8 mouse cellular contexts compared by ENCODE assay signal in genomic region chr1:136415756-136416126, GRCm38 (mm10). TPM values are rescaled to one million over a fixed set of nuclear protein-coding genes. Genes with fewer than 3 reads are reported as not detected.
DNase-seq lines count a peak whose midpoint lies in the region; ATAC-seq and TF ChIP-seq lines count a peak whose summit lies in the region.

No protein-coding gene starts in this region.

- TF ChIP-seq POLR2A in myocyte (IDR thresholded peaks at IDR 0.05; ENCODE audit: insufficient read length, low read depth) = no peak

- 0 out of 2 replicates have a peak, but pooled peaks cover 3% of the 10 kb centered on the region for H3K36me3 ChIP-seq in kidney, embryonic 16.5 days (ENCODE audit: insufficient read depth, low read length)
- H3K36me3 ChIP-seq in embryonic facial prominence, embryonic 11.5 days (replicated peaks; ENCODE audit: control insufficient read depth, insufficient read depth, low read depth, low read length) = no peaks in the 10 kb centered on the region
- 0 out of 2 replicates have a peak, but pooled peaks cover 15% of the 10 kb centered on the region for H3K36me3 ChIP-seq in intestine, embryonic 14.5 days (ENCODE audit: control insufficient read depth, insufficient read depth, low read length)
- H3K36me3 ChIP-seq in myocyte (ENCODE audit: control insufficient read depth, insufficient read depth) = peaks cover 5% of the 10 kb centered on the region

- no peak for DNase-seq in kidney, postnatal 10 days
- no peak for DNase-seq in embryonic facial prominence, embryonic 11.5 days (ENCODE audit: low spot score)
- no peak for DNase-seq in intestine, embryonic 14.5 days (ENCODE audit: low spot score)
- DNase-seq in natural killer cell, adult 2 months (ENCODE audit: low spot score in 2 of 2) = no peak
- no peak for DNase-seq in spleen, postnatal 4 days (ENCODE audit: low spot score in 2 of 2)
- no peak for DNase-seq in right cerebral cortex, adult 2 months (ENCODE audit: low spot score in 2 of 2)

- 46% methylated on average over 2 of the region's 2 CpGs for WGBS in kidney, embryonic 16.5 days
- 49% methylated on average over 2 of the region's 2 CpGs for WGBS in embryonic facial prominence, embryonic 11.5 days
- WGBS in intestine, embryonic 14.5 days = 39% methylated on average over 2 of the region's 2 CpGs

- H3K4me1 ChIP-seq in kidney, embryonic 16.5 days (ENCODE audit: insufficient read depth, low read length) = no peaks in the 10 kb centered on the region
- no peaks in the 10 kb centered on the region for H3K4me1 ChIP-seq in embryonic facial prominence, embryonic 11.5 days (ENCODE audit: control insufficient read depth, insufficient read depth, low read length)
- peaks cover 3% of the 10 kb centered on the region; the same call in 1 of the 2 replicates for H3K4me1 ChIP-seq in intestine, embryonic 14.5 days (replicated peaks; ENCODE audit: control insufficient read depth, insufficient read depth, low read length)

- peak overlapping the region; percentile 75 for H3K4me3 ChIP-seq in kidney, embryonic 16.5 days (ENCODE audit: low read length)
- peak overlapping the region; percentile 73 for H3K4me3 ChIP-seq in embryonic facial prominence, embryonic 11.5 days (ENCODE audit: low read depth, low read length)
- H3K4me3 ChIP-seq in intestine, embryonic 14.5 days (ENCODE audit: low read depth, low read length) = peak overlapping the region; percentile 70
- H3K4me3 ChIP-seq in myocyte = peak overlapping the region; percentile 25

- H3K79me2 ChIP-seq in myocyte (ENCODE audit: control insufficient read depth, insufficient read depth) = no peaks in the 10 kb centered on the region

- peak overlapping the region; percentile 57 for H3K4me2 ChIP-seq in kidney, embryonic 16.5 days (replicated peaks; ENCODE audit: low read depth, low read length)
- peak overlapping the region; percentile 11; the same call in 1 of the 2 replicates for H3K4me2 ChIP-seq in embryonic facial prominence, embryonic 11.5 days (ENCODE audit: low read depth, low read length)
- peak overlapping the region; percentile 67 for H3K4me2 ChIP-seq in intestine, embryonic 14.5 days (ENCODE audit: low read length)
- peak overlapping the region; percentile 77 for H3K4me2 ChIP-seq in myocyte (ENCODE audit: low read depth)

- no peaks in the 10 kb centered on the region for H3K9me3 ChIP-seq in kidney, embryonic 16.5 days (ENCODE audit: low read length)
- no peaks in the 10 kb centered on the region for H3K9me3 ChIP-seq in embryonic facial prominence, embryonic 11.5 days (replicated peaks; ENCODE audit: control insufficient read depth, low read length)
- H3K9me3 ChIP-seq in intestine, embryonic 14.5 days (ENCODE audit: control insufficient read depth, low read length) = no peaks in the 10 kb centered on the region

- no peak overlapping the region for H3K9ac ChIP-seq in kidney, embryonic 16.5 days (replicated peaks; ENCODE audit: low read length)
- no peak overlapping the region for H3K9ac ChIP-seq in embryonic facial prominence, embryonic 11.5 days (replicated peaks; ENCODE audit: low read length)
- H3K9ac ChIP-seq in intestine, embryonic 14.5 days (ENCODE audit: low read length) = peak overlapping the region; percentile 90; the same call in 1 of the 2 replicates

- peak overlapping the region; percentile 52 for H3ac ChIP-seq in myocyte (ENCODE audit: control insufficient read depth, insufficient read length)

- peak overlapping the region; percentile 99 for H3K27ac ChIP-seq in kidney, embryonic 16.5 days (ENCODE audit: low read length)
- H3K27ac ChIP-seq in embryonic facial prominence, embryonic 11.5 days (replicated peaks; ENCODE audit: low read depth, low read length) = no peak overlapping the region
- H3K27ac ChIP-seq in intestine, embryonic 14.5 days (ENCODE audit: low read depth) = peak overlapping the region; percentile 99; the same call in 1 of the 2 replicates

- H3K27me3 ChIP-seq in kidney, embryonic 16.5 days (ENCODE audit: insufficient read depth, low read length) = no peaks in the 10 kb centered on the region
- no peaks in the 10 kb centered on the region for H3K27me3 ChIP-seq in embryonic facial prominence, embryonic 11.5 days (ENCODE audit: control insufficient read depth, insufficient read depth, low read length)
- H3K27me3 ChIP-seq in intestine, embryonic 14.5 days (replicated peaks; ENCODE audit: control insufficient read depth, insufficient read depth, low read length) = no peaks in the 10 kb centered on the region
- H3K27me3 ChIP-seq in myocyte (ENCODE audit: control insufficient read depth, insufficient read depth, insufficient read length) = no peaks in the 10 kb centered on the region

- ATAC-seq in kidney, embryonic 16.5 days (ENCODE audit: low FRiP score, low TSS enrichment) = no peak
- no peak for ATAC-seq in embryonic facial prominence, embryonic 11.5 days (replicated peaks; ENCODE audit: insufficient number of reproducible peaks, low FRiP score, low TSS enrichment, low read depth)
- no peak for ATAC-seq in intestine, embryonic 14.5 days (replicated peaks; ENCODE audit: low FRiP score, low TSS enrichment, low read depth)

TF ChIP-seq in myocyte, 11 proteins besides CTCF, POLR2A, EP300 and RAD21:
- TF ChIP-seq REST (IDR thresholded peaks at IDR 0.05; ENCODE audit: insufficient read depth, insufficient read length) (no peak), USF1 (IDR thresholded peaks at IDR 0.05; ENCODE audit: low read depth) (no peak), CEBPB (IDR thresholded peaks at IDR 0.05; ENCODE audit: insufficient read depth, poor library complexity, severe bottlenecking) (no peak), POLR2AphosphoS2 (IDR thresholded peaks at IDR 0.05; ENCODE audit: insufficient read length, low read depth) (no peak), MYOD1 (IDR thresholded peaks at IDR 0.05; ENCODE audit: control insufficient read depth in 1 of 3, insufficient read length in 2 of 3, low read depth in 2 of 3) (no peak), TCF3 (IDR thresholded peaks at IDR 0.05; ENCODE audit: insufficient read length, low read depth) (no peak)

RNA-seq across cellular contexts. Expression of gene Ddx59, which starts 0.7 kb away (rescaled TPM):
- 17.8 and 19.9 TPM in 2 replicates for polyA plus RNA-seq in kidney, embryonic 16.5 days (2015; fragmentation: Nextera tagmentation; extraction: Ambion mirVana)
- polyA plus RNA-seq in embryonic facial prominence, embryonic 11.5 days (2014; fragmentation: Nextera tagmentation; extraction: Ambion mirVana) = 19.9 and 21.0 TPM in 2 replicates
- polyA plus RNA-seq in intestine, embryonic 14.5 days (2014; fragmentation: Nextera tagmentation; extraction: Ambion mirVana) = 12.9 and 14.9 TPM in 2 replicates
- polyA plus RNA-seq in myocyte (2012; fragmentation: generic; extraction: Trizol) = 8.0 TPM

RNA-seq across cellular contexts. Expression of gene Kif14, which starts 50.4 kb away (rescaled TPM):
- polyA plus RNA-seq in kidney, embryonic 16.5 days (2015; fragmentation: Nextera tagmentation; extraction: Ambion mirVana) = 4.7 and 6.7 TPM in 2 replicates
- 8.9 and 9.3 TPM in 2 replicates for polyA plus RNA-seq in embryonic facial prominence, embryonic 11.5 days (2014; fragmentation: Nextera tagmentation; extraction: Ambion mirVana)
- polyA plus RNA-seq in intestine, embryonic 14.5 days (2014; fragmentation: Nextera tagmentation; extraction: Ambion mirVana) = 7.6 and 7.8 TPM in 2 replicates
- polyA plus RNA-seq in myocyte (2012; fragmentation: generic; extraction: Trizol) = 1.9 TPM

Comparison
In these comparisons a context has a peak if more than half of its experiments do, and no peak if none do; other contexts are left out.
1. H3K4me2 ChIP-seq: peak in every context shown above with its lines; median percentile 77 in myocyte; 67 in intestine, embryonic 14.5 days; 57 in kidney, embryonic 16.5 days; 11 in embryonic facial prominence, embryonic 11.5 days.
2. H3K4me3 ChIP-seq: peak in every context shown above with its lines; median percentile 75 in kidney, embryonic 16.5 days; 73 in embryonic facial prominence, embryonic 11.5 days; 70 in intestine, embryonic 14.5 days; 25 in myocyte.